ENCODE assay signal across 11 mouse cellular contexts in genomic region chr11:69119446-69120155, GRCm38 (mm10). TPM values are rescaled to one million over a fixed set of nuclear protein-coding genes. Genes with fewer than 3 reads are reported as not detected.
DNase-seq lines count a peak whose midpoint lies in the region; ATAC-seq lines count a peak whose summit lies in the region.
"Had no signal": no experiment of that assay in that cellular context is flagged by ENCODE, and none has a peak within 500 bp of the region (broad histone marks: within the 10 kb centered on the region; RNA-seq: fewer than 3 reads in every experiment).

No protein-coding gene starts in this region.

- peak overlapping the region; percentile 83 for H3K4me2 ChIP-seq in heart, embryonic 16.5 days (ENCODE audit: low read depth, low read length)
- peak overlapping the region; percentile 97; the same call in 1 of the 2 replicates for H3K4me2 ChIP-seq in embryonic facial prominence, embryonic 11.5 days (ENCODE audit: low read depth, low read length)
- H3K4me2 ChIP-seq in hindbrain, embryonic 15.5 days: peak overlapping the region; percentile 98
- H3K4me2 ChIP-seq in midbrain, embryonic 12.5 days (replicated peaks): peak overlapping the region; percentile 92

- intact Hi-C loops in heart, postnatal 25 days (cut with DNase I): loop anchor here (2.0 kb wide), 1 partner anchor 27 kb away; no protein-coding TSS in a partner anchor
- intact Hi-C loops in left cerebral cortex, postnatal 36 days (cut with DNase I): loop anchor here (2.0 to 5.0 kb wide), 2 partner anchors 21 to 32 kb away; partner anchors contain the start of gene Vamp2

- no peaks in the 10 kb centered on the region for H3K36me3 ChIP-seq in heart, embryonic 16.5 days (ENCODE audit: control insufficient read depth, insufficient read depth)
- no peaks in the 10 kb centered on the region for H3K36me3 ChIP-seq in embryonic facial prominence, embryonic 11.5 days (replicated peaks; ENCODE audit: control insufficient read depth, insufficient read depth, low read depth, low read length)
- no peaks in the 10 kb centered on the region for H3K36me3 ChIP-seq in hindbrain, embryonic 15.5 days
- H3K36me3 ChIP-seq in midbrain, embryonic 12.5 days: no peaks in the 10 kb centered on the region

- no peak for ATAC-seq in heart, embryonic 16.5 days (replicated peaks; ENCODE audit: extremely low read depth, insufficient read depth, low FRiP score)
- no peak for ATAC-seq in embryonic facial prominence, embryonic 11.5 days (replicated peaks; ENCODE audit: insufficient number of reproducible peaks, low FRiP score, low TSS enrichment, low read depth)
- no peak for ATAC-seq in hindbrain, embryonic 15.5 days (ENCODE audit: low FRiP score, low read depth)
- no peak for ATAC-seq in midbrain, embryonic 12.5 days (ENCODE audit: low FRiP score, low read depth)

- no peak overlapping the region for H3K27ac ChIP-seq in heart, embryonic 16.5 days (ENCODE audit: low read length)
- H3K27ac ChIP-seq in embryonic facial prominence, embryonic 11.5 days (replicated peaks; ENCODE audit: low read depth, low read length): no peak overlapping the region
- no peak overlapping the region for H3K27ac ChIP-seq in hindbrain, embryonic 15.5 days (replicated peaks)
- no peak overlapping the region for H3K27ac ChIP-seq in midbrain, embryonic 12.5 days (replicated peaks)
- H3K27ac ChIP-seq: left cerebral cortex, adult 2 months had no signal

- no peak for DNase-seq in heart, postnatal 25 days (ENCODE audit: low spot score)
- peak; percentile 6 for DNase-seq in embryonic facial prominence, embryonic 11.5 days (ENCODE audit: low spot score)
- DNase-seq in right cerebral cortex, postnatal 14 days: no peak
- no peak for DNase-seq in thymus, postnatal 25 days
- no peak for DNase-seq in left cerebral cortex, postnatal 36 days (ENCODE audit: low spot score in 2 of 2)
- DNase-seq: right cerebral cortex, postnatal 4 days had no signal

- H3K9ac ChIP-seq in heart, embryonic 16.5 days (ENCODE audit: low read length): peak overlapping the region; percentile 63
- H3K9ac ChIP-seq in embryonic facial prominence, embryonic 11.5 days (replicated peaks; ENCODE audit: low read length): no peak overlapping the region
- no peak overlapping the region for H3K9ac ChIP-seq in hindbrain, embryonic 15.5 days
- H3K9ac ChIP-seq in midbrain, embryonic 12.5 days (replicated peaks): no peak overlapping the region

- H3K4me1 ChIP-seq in heart, embryonic 16.5 days (ENCODE audit: control insufficient read depth, insufficient read depth, low read length): peaks cover 27% of the 10 kb centered on the region
- H3K4me1 ChIP-seq in embryonic facial prominence, embryonic 11.5 days (ENCODE audit: control insufficient read depth, insufficient read depth, low read length): peaks cover 3% of the 10 kb centered on the region
- H3K4me1 ChIP-seq in hindbrain, embryonic 15.5 days (replicated peaks): peaks cover 51% of the 10 kb centered on the region
- H3K4me1 ChIP-seq in midbrain, embryonic 12.5 days: peaks cover 46% of the 10 kb centered on the region

- H3K27me3 ChIP-seq in heart, embryonic 16.5 days (ENCODE audit: control insufficient read depth, insufficient read depth, low read length): no peaks in the 10 kb centered on the region
- peaks cover 8% of the 10 kb centered on the region for H3K27me3 ChIP-seq in embryonic facial prominence, embryonic 11.5 days (ENCODE audit: control insufficient read depth, insufficient read depth, low read length)
- peaks cover 16% of the 10 kb centered on the region for H3K27me3 ChIP-seq in hindbrain, embryonic 15.5 days
- peaks cover 53% of the 10 kb centered on the region for H3K27me3 ChIP-seq in midbrain, embryonic 12.5 days

- peak overlapping the region; percentile 72; the same call in 1 of the 2 replicates for H3K4me3 ChIP-seq in heart, embryonic 16.5 days (ENCODE audit: low read length)
- peak overlapping the region; percentile 75 for H3K4me3 ChIP-seq in embryonic facial prominence, embryonic 11.5 days (ENCODE audit: low read depth, low read length)
- H3K4me3 ChIP-seq in hindbrain, embryonic 15.5 days: peak overlapping the region; percentile 89
- H3K4me3 ChIP-seq in midbrain, embryonic 12.5 days: peak overlapping the region; percentile 77

- WGBS in heart, embryonic 16.5 days: 49% methylated on average over 14 of the region's 14 CpGs
- WGBS in embryonic facial prominence, embryonic 11.5 days: 27% methylated on average over 14 of the region's 14 CpGs
- 34% methylated on average over 14 of the region's 14 CpGs for WGBS in hindbrain, embryonic 15.5 days
- WGBS in midbrain, embryonic 12.5 days: 29% methylated on average over 14 of the region's 14 CpGs

- H3K9me3 ChIP-seq in heart, embryonic 16.5 days (replicated peaks; ENCODE audit: control insufficient read depth, low read length): no peaks in the 10 kb centered on the region
- no peaks in the 10 kb centered on the region for H3K9me3 ChIP-seq in embryonic facial prominence, embryonic 11.5 days (replicated peaks; ENCODE audit: control insufficient read depth, low read length)
- no peaks in the 10 kb centered on the region for H3K9me3 ChIP-seq in hindbrain, embryonic 15.5 days
- no peaks in the 10 kb centered on the region for H3K9me3 ChIP-seq in midbrain, embryonic 12.5 days

RNA-seq across cellular contexts. Expression of gene Hes7, which starts 0.6 kb away (rescaled TPM):
- polyA plus RNA-seq in heart, embryonic 16.5 days (2015; fragmentation: Nextera tagmentation; extraction: Ambion mirVana): 0.50 TPM in 2 replicates
- total RNA-seq in heart, postnatal 25 days (2021): under 1 TPM in 1 of 2 experiments, not detected in 1; 0.14 TPM
- 0.11 TPM in 1 of 2 replicates, not detected in the other for polyA plus RNA-seq in embryonic facial prominence, embryonic 11.5 days (2014; fragmentation: Nextera tagmentation; extraction: Ambion mirVana)
- polyA plus RNA-seq in hindbrain, embryonic 15.5 days (2015; fragmentation: Nextera tagmentation; extraction: Ambion mirVana): 0.87 and 0.98 TPM in 2 replicates
- 0.21 and 0.38 TPM in 2 replicates for polyA plus RNA-seq in midbrain, embryonic 12.5 days (2016; fragmentation: Nextera tagmentation; extraction: Ambion mirVana)
- total RNA-seq in left cerebral cortex, postnatal 36 days (2021): 1 to 10 TPM in 1 of 2 experiments, under 1 TPM in 1; 0.79 to 1.3 TPM
- total RNA-seq: gastrocnemius, adult 8-10 months had no signal

RNA-seq across cellular contexts. Expression of gene 9130213A22Rik, which starts 2.8 kb away (rescaled TPM):
- polyA plus RNA-seq in heart, embryonic 16.5 days (2015; fragmentation: Nextera tagmentation; extraction: Ambion mirVana): 0.41 and 0.72 TPM in 2 replicates
- total RNA-seq in heart, postnatal 25 days (2021): under 1 TPM in 1 of 2 experiments, not detected in 1; 0.21 TPM
- not detected in 2 replicates for polyA plus RNA-seq in embryonic facial prominence, embryonic 11.5 days (2014; fragmentation: Nextera tagmentation; extraction: Ambion mirVana)
- polyA plus RNA-seq in hindbrain, embryonic 15.5 days (2015; fragmentation: Nextera tagmentation; extraction: Ambion mirVana): 0.40 and 0.42 TPM in 2 replicates
- polyA plus RNA-seq in midbrain, embryonic 12.5 days (2016; fragmentation: Nextera tagmentation; extraction: Ambion mirVana): 0.18 and 0.29 TPM in 2 replicates
- total RNA-seq in left cerebral cortex, postnatal 36 days (2021): under 1 TPM; 0.52 to 0.75 TPM

RNA-seq across cellular contexts. Expression of gene Aloxe3, which starts 6.1 kb away (rescaled TPM):
- polyA plus RNA-seq in heart, embryonic 16.5 days (2015; fragmentation: Nextera tagmentation; extraction: Ambion mirVana): 0.08 and 0.26 TPM in 2 replicates
- not detected for total RNA-seq in heart, postnatal 25 days (2021)
- polyA plus RNA-seq in embryonic facial prominence, embryonic 11.5 days (2014; fragmentation: Nextera tagmentation; extraction: Ambion mirVana): 0.25 and 0.88 TPM in 2 replicates
- 4.7 and 6.5 TPM in 2 replicates for polyA plus RNA-seq in hindbrain, embryonic 15.5 days (2015; fragmentation: Nextera tagmentation; extraction: Ambion mirVana)
- 0.66 and 0.67 TPM in 2 replicates for polyA plus RNA-seq in midbrain, embryonic 12.5 days (2016; fragmentation: Nextera tagmentation; extraction: Ambion mirVana)
- total RNA-seq in left cerebral cortex, postnatal 36 days (2021): 1 to 10 TPM; 4.3 to 6.8 TPM

RNA-seq across cellular contexts. Expression of gene Per1, which starts 24.6 kb away (rescaled TPM):
- polyA plus RNA-seq in heart, embryonic 16.5 days (2015; fragmentation: Nextera tagmentation; extraction: Ambion mirVana): 19.6 and 21.9 TPM in 2 replicates
- 10 to 100 TPM; 32.3 to 61.0 TPM for total RNA-seq in heart, postnatal 25 days (2021)
- 5.5 and 6.5 TPM in 2 replicates for polyA plus RNA-seq in embryonic facial prominence, embryonic 11.5 days (2014; fragmentation: Nextera tagmentation; extraction: Ambion mirVana)
- polyA plus RNA-seq in hindbrain, embryonic 15.5 days (2015; fragmentation: Nextera tagmentation; extraction: Ambion mirVana): 10.0 and 10.1 TPM in 2 replicates
- 9.8 and 10.9 TPM in 2 replicates for polyA plus RNA-seq in midbrain, embryonic 12.5 days (2016; fragmentation: Nextera tagmentation; extraction: Ambion mirVana)
- total RNA-seq in left cerebral cortex, postnatal 36 days (2021): 100 to 1,000 TPM; 106 to 122 TPM

RNA-seq across cellular contexts. Expression of gene Vamp2, which starts 31.3 kb away (rescaled TPM):
- 84.1 and 91.1 TPM in 2 replicates for polyA plus RNA-seq in heart, embryonic 16.5 days (2015; fragmentation: Nextera tagmentation; extraction: Ambion mirVana)
- total RNA-seq in heart, postnatal 25 days (2021): 10 to 100 TPM; 59.6 to 65.7 TPM
- 48.8 and 61.9 TPM in 2 replicates for polyA plus RNA-seq in embryonic facial prominence, embryonic 11.5 days (2014; fragmentation: Nextera tagmentation; extraction: Ambion mirVana)
- 317 and 437 TPM in 2 replicates for polyA plus RNA-seq in hindbrain, embryonic 15.5 days (2015; fragmentation: Nextera tagmentation; extraction: Ambion mirVana)
- polyA plus RNA-seq in midbrain, embryonic 12.5 days (2016; fragmentation: Nextera tagmentation; extraction: Ambion mirVana): 123 and 131 TPM in 2 replicates
- total RNA-seq in left cerebral cortex, postnatal 36 days (2021): 1,000 to 10,000 TPM; 1,090 to 1,186 TPM
